In genomic region chr5:90364526-90364925, GRCm38 (mm10) we compare ENCODE assay signal across 1 mouse cellular context.
TF ChIP-seq lines count a peak whose summit lies in the region.

No protein-coding gene starts in this region.

TF ChIP-seq in C2C12, 6 proteins besides CTCF, POLR2A, EP300 and RAD21 (continued from another document):
- TF ChIP-seq MYOG (IDR thresholded peaks at IDR 0.05; ENCODE audit: control insufficient read depth, extremely low read depth, insufficient read length): no peak
